Mouse (Mus musculus): ENCODE results near the gene Med28.

GRCm38 (mm10) chr5:45512908-45513307 lies 7.1 kb upstream of the Med28 start:
- TF ChIP-seq CTCF (IDR thresholded peaks at IDR 0.05; ENCODE audit: low read depth) (no peak), EP300 (IDR thresholded peaks at IDR 0.05; ENCODE audit: low read depth) (no peak)
